Mouse (Mus musculus): ENCODE measurements around the gene Btbd35f27. TPM values are rescaled to one million over a fixed set of nuclear protein-coding genes. Genes with fewer than 3 reads are reported as not detected.
"Not testable (repeated sequence)": the region's sequence is repeated elsewhere in the genome, so short reads cannot be mapped to it uniquely, and the experiment has no call there.

The Btbd35f27 gene
- polyA plus RNA-seq (2014; fragmentation: Nextera tagmentation; extraction: Ambion mirVana) = not detected in 2 replicates

- H3K4me3 ChIP-seq (ENCODE audit: low read depth, low read length); H3K36me3 ChIP-seq (ENCODE audit: control insufficient read depth, insufficient read depth, low read length); H3K27ac ChIP-seq (ENCODE audit: low read depth, low read length); H3K27me3 ChIP-seq (ENCODE audit: control insufficient read depth, insufficient read depth, low read length); H3K9me3 ChIP-seq (ENCODE audit: control insufficient read depth, low read length); ATAC-seq (ENCODE audit: low FRiP score); DNase-seq (ENCODE audit: low spot score); H3K9ac ChIP-seq (ENCODE audit: low read depth, low read length); H3K4me1 ChIP-seq (replicated peaks; ENCODE audit: control insufficient read depth, insufficient read depth, low read length); H3K4me2 ChIP-seq (replicated peaks; ENCODE audit: low read depth, low read length): not testable (repeated sequence)
- WGBS = 100% methylated on average over 1 of the region's 3 CpGs
These were observed at the start of gene Btbd35f27 for GRCm38 (mm10) chrX:4951835-4952234. Btbd35f27 (plus strand) TSS chrX:4952135.

Other genes with a start within 250 kb of the Btbd35f27 start
- not detected in 2 replicates for gene Btbd35f4, start 151.6 kb upstream of the Btbd35f27 start, polyA plus RNA-seq (2014; fragmentation: Nextera tagmentation; extraction: Ambion mirVana)

Data from hindbrain, embryonic 11.5 days (tissue).